Mouse (Mus musculus) kidney, embryonic 16.5 days (tissue): Measurements from ENCODE around the gene Iglon5. TPM values are rescaled to one million over a fixed set of nuclear protein-coding genes. Genes with fewer than 3 reads are reported as not detected.

Source experiments
- ATAC-seq: fragments of 200-750 bp; cut with Nextera tagmentation; 2 replicates; pipeline ENCODE4 v1.8.0; 2017; ENCODE audit warnings: moderate TSS enrichment; ENCODE audit not compliant: low FRiP score, low TSS enrichment
- H3K27ac ChIP-seq: fragments of 300-500 bp; sonication (generic); 2 replicates; pipeline ENCODE4 v1.5.1; 2014; ENCODE audit warnings: low read length
- H3K27me3 ChIP-seq: fragments of 300-500 bp; sonication (generic); 2 replicates; pipeline ENCODE4 v1.6.1; 2014; ENCODE audit warnings: low read length, control low read depth, mixed read lengths; ENCODE audit not compliant: insufficient read depth
- H3K36me3 ChIP-seq: fragments of 300-500 bp; sonication (generic); 2 replicates; pipeline ENCODE4 v1.6.1; 2014; ENCODE audit warnings: low read length, control low read depth, mixed read lengths; ENCODE audit not compliant: insufficient read depth
- H3K4me1 ChIP-seq: fragments of 300-500 bp; sonication (generic); 2 replicates; pipeline ENCODE4 v1.6.1; 2014; ENCODE audit warnings: low read length, control low read depth, mixed read lengths; ENCODE audit not compliant: insufficient read depth
- H3K4me2 ChIP-seq: fragments of 300-500 bp; sonication (generic); replicated peaks from 2 replicates; pipeline ENCODE4 v1.6.1; 2014; ENCODE audit warnings: low read depth, low read length
- H3K4me3 ChIP-seq: fragments of 300-500 bp; sonication (generic); 2 replicates; pipeline ENCODE4 v1.5.1; 2014; ENCODE audit warnings: mild to moderate bottlenecking, low read length
- H3K9ac ChIP-seq: fragments of 300-500 bp; sonication (generic); replicated peaks from 2 replicates; pipeline ENCODE4 v1.6.1; 2014; ENCODE audit warnings: low read length
- H3K9me3 ChIP-seq: fragments of 300-500 bp; sonication (generic); 2 replicates; pipeline ENCODE4 v1.6.1; 2016; ENCODE audit warnings: low read length, control low read depth
- WGBS: fragments of 180-500 bp; shearing (Covaris S2); extraction: QIAGEN DNeasy Blood & Tissue Kit; methylation state at CpG from one replicate; pipeline ENCODE4 v1.1.7; 2014; 5-methylcytosine and 5-hydroxymethylcytosine counted together
- polyA plus RNA-seq: library from polyadenylated mRNA; unstranded; fragments of >200 nt; fragmentation: Nextera tagmentation; extraction: Ambion mirVana; gene quantifications from 2 replicates; pipeline ENCODE4 v1.2.1, GENCODE M21; 2015

Iglon5 gene
- 0.37 and 0.59 TPM in 2 replicates for polyA plus RNA-seq

- H3K9me3 ChIP-seq: no peaks in the 10 kb centered on the region
- peaks cover 6% of the 10 kb centered on the region; the same call in 1 of the 2 replicates for H3K4me1 ChIP-seq
- peak within 1 kb of the TSS; percentile 49 for H3K4me3 ChIP-seq
- H3K27ac ChIP-seq: no peak within 1 kb of the TSS
- H3K9ac ChIP-seq: peak within 1 kb of the TSS; percentile 66
- no peaks in the 10 kb centered on the region for H3K36me3 ChIP-seq
- H3K4me2 ChIP-seq: peak within 1 kb of the TSS; percentile 79
- peaks cover 9% of the 10 kb centered on the region; the same call in 1 of the 2 replicates for H3K27me3 ChIP-seq
- WGBS: under 1% methylated on average over 10 of the region's 41 CpGs
- peak; percentile 46 for ATAC-seq
These were observed at the start of gene Iglon5 for GRCm38 (mm10) chr7:43489631-43490125. TSS of gene Iglon5 (minus strand) at chr7:43490075.

- Histone ChIP-seq H3K4me2 (no peak overlapping the region), H3K36me3 (no peaks in the 10 kb centered on the region), H3K27me3 (no peaks in the 10 kb centered on the region), H3K4me3 (no peak overlapping the region), H3K9ac (no peak overlapping the region), H3K27ac (no peak overlapping the region), H3K4me1 (no peaks in the 10 kb centered on the region), H3K9me3 (no peaks in the 10 kb centered on the region)
- no peak for ATAC-seq
- 71% methylated on average over 4 of the region's 4 CpGs for WGBS
These were observed 48.6 kb upstream of the Iglon5 start for GRCm38 (mm10) chr7:43538524-43538923.

GRCm38 (mm10) chr7:43532936-43533505 is 43.1 kb upstream of the Iglon5 start:
- H3K4me3 ChIP-seq: no peak overlapping the region
- no peak overlapping the region for H3K9ac ChIP-seq
- no peaks in the 10 kb centered on the region for H3K4me1 ChIP-seq
- no peak overlapping the region for H3K27ac ChIP-seq
- no peak overlapping the region for H3K4me2 ChIP-seq
- H3K36me3 ChIP-seq: no peaks in the 10 kb centered on the region
- no peaks in the 10 kb centered on the region for H3K9me3 ChIP-seq
- no peak for ATAC-seq
- no peaks in the 10 kb centered on the region for H3K27me3 ChIP-seq
- 85% methylated on average over 9 of the region's 9 CpGs for WGBS

GRCm38 (mm10) chr7:43530216-43530785 is 40.4 kb upstream of the Iglon5 start:
- no peak overlapping the region for H3K4me3 ChIP-seq
- no peak overlapping the region for H3K27ac ChIP-seq
- no peak overlapping the region for H3K9ac ChIP-seq
- H3K4me1 ChIP-seq: no peaks in the 10 kb centered on the region
- H3K4me2 ChIP-seq: no peak overlapping the region
- no peaks in the 10 kb centered on the region for H3K27me3 ChIP-seq
- no peak for ATAC-seq
- no peaks in the 10 kb centered on the region for H3K36me3 ChIP-seq
- no peaks in the 10 kb centered on the region for H3K9me3 ChIP-seq
- 63% methylated on average over 8 of the region's 8 CpGs for WGBS

- Histone ChIP-seq H3K9me3 (no peaks in the 10 kb centered on the region), H3K27ac (no peak overlapping the region), H3K36me3 (no peaks in the 10 kb centered on the region), H3K4me1 (no peaks in the 10 kb centered on the region), H3K9ac (no peak overlapping the region), H3K4me2 (no peak overlapping the region), H3K4me3 (no peak overlapping the region), H3K27me3 (no peaks in the 10 kb centered on the region)
- 65% methylated on average over 3 of the region's 3 CpGs for WGBS
- ATAC-seq: no peak
These were observed 35.4 kb upstream of the Iglon5 start for GRCm38 (mm10) chr7:43525313-43525712.

GRCm38 (mm10) chr7:43522776-43523175 is 32.9 kb upstream of the Iglon5 start:
- no peak overlapping the region for H3K4me2 ChIP-seq
- H3K4me1 ChIP-seq: no peaks in the 10 kb centered on the region
- ATAC-seq: no peak
- no peaks in the 10 kb centered on the region for H3K36me3 ChIP-seq
- no peak overlapping the region for H3K9ac ChIP-seq
- H3K9me3 ChIP-seq: no peaks in the 10 kb centered on the region
- no peak overlapping the region for H3K4me3 ChIP-seq
- 70% methylated on average over 2 of the region's 2 CpGs for WGBS
- no peak overlapping the region for H3K27ac ChIP-seq
- no peaks in the 10 kb centered on the region for H3K27me3 ChIP-seq

- H3K9ac ChIP-seq: no peak overlapping the region
- no peak for ATAC-seq
- H3K4me2 ChIP-seq: no peak overlapping the region
- 84% methylated on average over 15 of the region's 15 CpGs for WGBS
- H3K4me1 ChIP-seq: no peaks in the 10 kb centered on the region
- H3K9me3 ChIP-seq: no peaks in the 10 kb centered on the region
- no peak overlapping the region for H3K4me3 ChIP-seq
- H3K36me3 ChIP-seq: no peaks in the 10 kb centered on the region
- H3K27me3 ChIP-seq: no peaks in the 10 kb centered on the region
- no peak overlapping the region for H3K27ac ChIP-seq
These were observed 28.5 kb upstream of the Iglon5 start for GRCm38 (mm10) chr7:43518341-43518740.

- Histone ChIP-seq H3K36me3 (no peaks in the 10 kb centered on the region), H3K4me1 (no peaks in the 10 kb centered on the region), H3K4me3 (no peak overlapping the region), H3K27me3 (no peaks in the 10 kb centered on the region), H3K9ac (no peak overlapping the region), H3K9me3 (no peaks in the 10 kb centered on the region), H3K27ac (no peak overlapping the region), H3K4me2 (no peak overlapping the region)
- WGBS: 81% methylated on average over 5 of the region's 5 CpGs
- ATAC-seq: no peak
These were observed 25.2 kb upstream of the Iglon5 start for GRCm38 (mm10) chr7:43515076-43515475.

- Histone ChIP-seq H3K36me3 (no peaks in the 10 kb centered on the region), H3K27ac (no peak overlapping the region), H3K4me1 (no peaks in the 10 kb centered on the region), H3K4me2 (no peak overlapping the region), H3K27me3 (no peaks in the 10 kb centered on the region), H3K4me3 (no peak overlapping the region), H3K9me3 (no peaks in the 10 kb centered on the region), H3K9ac (no peak overlapping the region)
- WGBS: 82% methylated on average over 4 of the region's 4 CpGs
- ATAC-seq: no peak
These were observed 22.6 kb upstream of the Iglon5 start for GRCm38 (mm10) chr7:43512519-43512918.

GRCm38 (mm10) chr7:43511707-43512478 is 22.0 kb upstream of the Iglon5 start:
- Histone ChIP-seq H3K27me3 (no peaks in the 10 kb centered on the region), H3K9ac (no peak overlapping the region), H3K4me1 (no peaks in the 10 kb centered on the region), H3K4me3 (no peak overlapping the region), H3K36me3 (no peaks in the 10 kb centered on the region), H3K9me3 (no peaks in the 10 kb centered on the region), H3K27ac (no peak overlapping the region), H3K4me2 (no peak overlapping the region)
- 48% methylated on average over 4 of the region's 4 CpGs for WGBS
- no peak for ATAC-seq
